Mouse (Mus musculus) midbrain, postnatal 0 days (tissue): ENCODE data around the gene Foxp1. TPM values are rescaled to one million over a fixed set of nuclear protein-coding genes. Genes with fewer than 3 reads are reported as not detected.

Experiments used
- ATAC-seq: fragments of 200-750 bp; cut with Nextera tagmentation; 2 replicates; pipeline ENCODE4 v1.8.0; 2017; ENCODE audit warnings: moderate number of reproducible peaks, mild to moderate bottlenecking, moderate TSS enrichment, moderate library complexity; ENCODE audit not compliant: low FRiP score
- DNase-seq: peaks from one replicate; pipeline ENCODE4 v3.0.0-alpha.2; 2015; ENCODE audit warnings: low spot score
- H3K27ac ChIP-seq: fragments of 300-500 bp; sonication (generic); 2 replicates; pipeline ENCODE4 v1.5.1; 2014; ENCODE audit warnings: low read depth, mild to moderate bottlenecking, low read length, mixed read lengths
- H3K27me3 ChIP-seq: fragments of 300-500 bp; sonication (generic); 2 replicates; pipeline ENCODE4 v1.6.1; 2014; ENCODE audit warnings: low read length, control low read depth, mixed read lengths; ENCODE audit not compliant: insufficient read depth
- H3K36me3 ChIP-seq: fragments of 300-500 bp; sonication (generic); 2 replicates; pipeline ENCODE4 v1.6.1; 2014; ENCODE audit warnings: low read length, control low read depth, mixed read lengths; ENCODE audit not compliant: insufficient read depth
- H3K4me1 ChIP-seq: fragments of 300-500 bp; sonication (generic); 2 replicates; pipeline ENCODE4 v1.6.1; 2014; ENCODE audit warnings: mild to moderate bottlenecking, control low read depth, antibody characterized with exemption, low read length, mixed read lengths; ENCODE audit not compliant: insufficient read depth
- H3K4me2 ChIP-seq: fragments of 300-500 bp; sonication (generic); 2 replicates; pipeline ENCODE4 v1.6.1; 2014; ENCODE audit warnings: low read depth, mild to moderate bottlenecking, low read length, mixed read lengths; ENCODE audit not compliant: poor library complexity, severe bottlenecking
- H3K4me3 ChIP-seq: fragments of 300-500 bp; sonication (generic); 2 replicates; pipeline ENCODE4 v1.5.1; 2014; ENCODE audit warnings: low read depth, mild to moderate bottlenecking, low read length, moderate library complexity
- H3K9ac ChIP-seq: fragments of 300-500 bp; sonication (generic); replicated peaks from 2 replicates; pipeline ENCODE4 v1.6.1; 2014; ENCODE audit warnings: mild to moderate bottlenecking, low read length, moderate library complexity, mixed read lengths; ENCODE audit not compliant: poor library complexity, severe bottlenecking
- H3K9me3 ChIP-seq: fragments of 300-500 bp; sonication (generic); 2 replicates; pipeline ENCODE4 v1.6.1; 2016; ENCODE audit warnings: low read length, control low read depth
- CTCF ChIP-seq: IDR thresholded peaks from 2 replicates; pipeline ENCODE4 v1.5.1; 2016; ENCODE audit warnings: antibody characterized with exemption, mild to moderate bottlenecking
- WGBS: fragments of 180-500 bp; shearing (Covaris S2); extraction: QIAGEN DNeasy Blood & Tissue Kit; methylation state at CpG from one replicate; pipeline ENCODE4 v1.1.7; 2014; 5-methylcytosine and 5-hydroxymethylcytosine counted together
- polyA plus RNA-seq: library from polyadenylated mRNA; unstranded; fragments of >200 nt; fragmentation: Nextera tagmentation; extraction: Ambion mirVana; gene quantifications from 2 replicates; pipeline ENCODE4 v1.2.1, GENCODE M21; 2015
- total RNA-seq: library from RNA; depleted of rRNA; stranded (reverse); fragments of >200 nt; gene quantifications from 2 replicates; pipeline ENCODE4 v1.2.3, GENCODE M21; 2014

Gene Foxp1
- total and polyA plus RNA-seq, 2 experiments from 2014 or later: 71.1 to 74.3 TPM

DNA sequence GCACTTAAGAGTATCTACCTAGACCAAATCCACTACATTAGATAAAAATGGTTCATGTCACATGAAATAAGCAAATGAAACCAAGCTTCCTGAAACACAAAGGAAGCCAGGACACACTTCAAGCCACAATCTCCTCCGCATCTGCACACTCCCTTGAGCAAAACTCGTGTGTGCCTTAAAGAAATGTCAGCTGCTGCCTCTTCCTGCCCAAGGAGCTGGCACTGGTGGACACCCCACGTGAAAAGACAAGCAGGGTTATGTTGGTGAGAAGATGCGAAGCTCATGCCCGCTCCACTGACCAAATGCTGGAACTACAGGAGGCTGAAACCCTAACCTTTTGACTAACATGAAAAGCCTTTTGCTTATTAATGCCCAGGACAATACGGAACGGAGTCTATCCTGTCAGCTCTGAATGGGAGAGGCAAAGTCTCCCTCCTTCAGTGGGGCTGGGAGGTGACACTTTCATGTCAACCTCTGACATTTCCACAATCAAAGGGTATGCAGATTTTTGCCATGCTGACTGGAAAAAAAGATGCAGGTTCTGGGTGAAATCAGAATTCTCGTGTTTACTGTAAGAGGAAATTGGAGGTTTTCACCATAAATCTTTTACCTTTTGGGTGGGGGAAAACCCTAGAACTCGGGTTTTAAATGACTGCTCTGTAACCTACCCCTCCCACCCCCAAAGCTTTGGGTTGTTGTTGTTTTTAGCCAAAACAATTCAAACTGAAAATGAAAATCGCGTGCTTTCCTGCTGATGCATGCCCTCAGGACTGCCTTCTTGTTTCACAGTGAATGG, 261.4 kb downstream of the Foxp1 start:
- H3K4me2 ChIP-seq: no peak overlapping the region
- DNase-seq: peak; percentile 6
- H3K9me3 ChIP-seq: no peaks in the 10 kb centered on the region
- ATAC-seq: no peak
- 47% methylated on average over 11 of the region's 11 CpGs for WGBS
- peak; percentile 14; the same call in 1 of the 2 replicates for TF ChIP-seq CTCF
- peaks cover 5% of the 10 kb centered on the region; the same call in 1 of the 2 replicates for H3K4me1 ChIP-seq
- no peak overlapping the region for H3K4me3 ChIP-seq
- H3K9ac ChIP-seq: no peak overlapping the region
- H3K27ac ChIP-seq: no peak overlapping the region
- H3K36me3 ChIP-seq: no peaks in the 10 kb centered on the region
- H3K27me3 ChIP-seq: no peaks in the 10 kb centered on the region

DNA sequence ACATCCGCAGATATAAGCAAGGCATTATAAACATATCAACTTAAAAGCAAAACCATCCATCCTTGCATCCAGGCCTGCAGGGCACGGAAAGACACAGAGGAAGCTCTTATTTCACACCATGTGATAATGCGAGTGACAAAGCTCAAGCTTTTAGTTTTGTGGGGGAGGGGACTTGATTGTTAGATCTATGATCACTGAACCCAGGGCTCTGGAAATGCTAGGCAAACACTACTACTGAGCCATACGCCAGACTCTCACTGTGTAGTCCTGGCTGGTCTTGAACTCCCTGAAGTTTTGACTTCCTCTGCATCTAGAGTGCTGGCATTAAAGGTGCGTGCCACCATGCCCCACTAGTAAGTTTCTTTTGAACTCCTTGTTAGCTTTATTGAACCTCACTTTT, 264.2 kb downstream of the Foxp1 start:
- no peaks in the 10 kb centered on the region for H3K36me3 ChIP-seq
- no peak for DNase-seq
- no peak overlapping the region for H3K4me2 ChIP-seq
- no peak overlapping the region for H3K27ac ChIP-seq
- no peaks in the 10 kb centered on the region for H3K9me3 ChIP-seq
- no peak overlapping the region for H3K4me3 ChIP-seq
- no peak for TF ChIP-seq CTCF
- H3K4me1 ChIP-seq: no peaks in the 10 kb centered on the region
- no peak overlapping the region for H3K9ac ChIP-seq
- ATAC-seq: no peak
- 84% methylated on average over 5 of the region's 5 CpGs for WGBS
- H3K27me3 ChIP-seq: no peaks in the 10 kb centered on the region

DNA sequence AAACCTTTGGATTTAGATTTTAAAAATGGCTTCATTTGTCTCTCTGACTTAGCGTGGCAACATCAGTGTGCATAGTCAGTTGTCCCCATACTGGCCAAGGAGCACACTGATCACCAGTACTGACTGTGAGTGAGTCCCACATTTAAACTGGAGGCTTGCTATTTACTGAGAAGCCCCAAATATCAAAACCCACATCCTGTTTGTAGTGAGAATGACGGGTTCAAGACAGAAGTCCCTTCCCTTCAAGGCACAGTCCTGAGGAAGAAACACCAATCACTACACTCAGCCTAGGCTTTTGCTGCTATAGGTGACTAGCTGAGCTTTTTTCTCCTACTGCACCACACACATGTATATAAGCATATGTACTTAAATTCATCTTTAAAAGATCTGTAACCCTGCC, 264.8 kb downstream of the Foxp1 start:
- no peak for ATAC-seq
- H3K4me1 ChIP-seq: no peaks in the 10 kb centered on the region
- H3K9ac ChIP-seq: no peak overlapping the region
- 79% methylated on average over 2 of the region's 2 CpGs for WGBS
- no peak for TF ChIP-seq CTCF
- no peak overlapping the region for H3K4me3 ChIP-seq
- no peaks in the 10 kb centered on the region for H3K36me3 ChIP-seq
- no peaks in the 10 kb centered on the region for H3K9me3 ChIP-seq
- H3K27ac ChIP-seq: no peak overlapping the region
- no peaks in the 10 kb centered on the region for H3K27me3 ChIP-seq
- H3K4me2 ChIP-seq: no peak overlapping the region
- no peak for DNase-seq

GRCm38 (mm10) chr6:99253331-99253730, 269.2 kb downstream of the Foxp1 start:
- TF ChIP-seq CTCF: no peak
- no peak for ATAC-seq

GRCm38 (mm10) chr6:99252816-99253215, 269.7 kb downstream of the Foxp1 start:
- H3K27me3 ChIP-seq: no peaks in the 10 kb centered on the region
- DNase-seq: no peak
- no peak overlapping the region for H3K9ac ChIP-seq
- no peaks in the 10 kb centered on the region for H3K9me3 ChIP-seq
- no peak overlapping the region for H3K4me2 ChIP-seq
- no peaks in the 10 kb centered on the region for H3K36me3 ChIP-seq
- no peak overlapping the region for H3K4me3 ChIP-seq
- WGBS: 92% methylated on average over 5 of the region's 5 CpGs
- no peaks in the 10 kb centered on the region for H3K4me1 ChIP-seq
- no peak for TF ChIP-seq CTCF
- ATAC-seq: no peak
- no peak overlapping the region for H3K27ac ChIP-seq

More at GRCm38 (mm10) chr6:99253331-99253730, 269.2 kb downstream of the Foxp1 start:
- no peak for DNase-seq
- no peak overlapping the region for H3K4me2 ChIP-seq
- no peaks in the 10 kb centered on the region for H3K9me3 ChIP-seq
- H3K9ac ChIP-seq: no peak overlapping the region
- no peak overlapping the region for H3K4me3 ChIP-seq
- WGBS: 92% methylated on average over 8 of the region's 8 CpGs
- H3K27ac ChIP-seq: no peak overlapping the region
- no peaks in the 10 kb centered on the region for H3K4me1 ChIP-seq
- no peaks in the 10 kb centered on the region for H3K27me3 ChIP-seq
- H3K36me3 ChIP-seq: no peaks in the 10 kb centered on the region

DNA sequence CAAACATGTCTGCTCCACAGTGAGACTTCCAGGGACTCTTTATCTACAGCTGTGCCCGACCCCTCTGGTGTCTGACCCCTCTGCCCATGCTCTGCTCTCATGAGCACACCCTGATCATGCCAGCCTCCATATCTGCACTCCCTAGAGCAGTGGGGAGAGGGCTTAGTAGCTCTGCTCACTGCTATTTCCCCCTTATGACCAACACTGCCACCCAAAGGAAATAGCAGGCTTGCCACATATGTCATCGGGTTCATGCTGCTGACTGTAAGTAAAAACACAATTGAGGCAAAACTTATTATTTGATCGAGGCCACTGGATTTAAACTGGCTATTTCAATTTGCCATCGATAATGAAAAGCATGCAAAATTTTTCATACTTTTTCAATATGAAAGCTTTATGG, 270.6 kb downstream of the Foxp1 start:
- H3K27me3 ChIP-seq: no peaks in the 10 kb centered on the region
- no peak for DNase-seq
- H3K36me3 ChIP-seq: no peaks in the 10 kb centered on the region
- ATAC-seq: no peak
- H3K9me3 ChIP-seq: no peaks in the 10 kb centered on the region
- no peak overlapping the region for H3K27ac ChIP-seq
- H3K4me1 ChIP-seq: no peaks in the 10 kb centered on the region
- 91% methylated on average over 4 of the region's 4 CpGs for WGBS
- H3K4me3 ChIP-seq: no peak overlapping the region
- TF ChIP-seq CTCF: peak; percentile 50
- no peak overlapping the region for H3K9ac ChIP-seq
- no peak overlapping the region for H3K4me2 ChIP-seq
